Mouse (Mus musculus) kidney, postnatal 10 days (tissue): ENCODE results near the gene Bach2.

Experiments used
- DNase-seq: peaks from one replicate; pipeline ENCODE4 v3.0.0; 2021; ENCODE audit warnings: mixed read lengths

Bach2 gene

GRCm38 (mm10) chr4:32574604-32575003 is 336.0 kb downstream of the Bach2 start:
- DNase-seq, result no peak

- DNase-seq, result no peak
Measured at GRCm38 (mm10) chr4:32575165-32575564, 336.6 kb downstream of the Bach2 start.

GRCm38 (mm10) chr4:32579850-32580249 is 341.2 kb downstream of the Bach2 start:
- no peak for DNase-seq

GRCm38 (mm10) chr4:32584181-32584580 is 345.6 kb downstream of the Bach2 start:
- no peak for DNase-seq

- peak; percentile 78 for DNase-seq
Measured at GRCm38 (mm10) chr4:32586596-32586995, 348.0 kb downstream of the Bach2 start.

GRCm38 (mm10) chr4:32587543-32587942 is 348.9 kb downstream of the Bach2 start:
- no peak for DNase-seq

- no peak for DNase-seq
Measured at GRCm38 (mm10) chr4:32588237-32588636, 349.6 kb downstream of the Bach2 start.

GRCm38 (mm10) chr4:32601135-32601534 is 362.5 kb downstream of the Bach2 start:
- peak; percentile 83 for DNase-seq

- DNase-seq, result no peak
Measured at GRCm38 (mm10) chr4:32602660-32603059, 364.1 kb downstream of the Bach2 start, which contains the start of gene Gja10. Gja10 (minus strand) TSS chr4:32602760.

GRCm38 (mm10) chr4:32615034-32615881 is 376.7 kb downstream of the Bach2 start, which contains the start of gene Casp8ap2:
Casp8ap2 (plus strand) TSS chr4:32615451.
- peak; percentile 99 for DNase-seq

GRCm38 (mm10) chr4:32621637-32622036 is 383.0 kb downstream of the Bach2 start:
- no peak for DNase-seq
